Mouse (Mus musculus): ENCODE measurements around the gene Cask.

The Cask gene

GRCm38 (mm10) chrX:13718283-13718682, 132.9 kb downstream of the Cask start:
- DNase-seq, result no peak

GRCm38 (mm10) chrX:13716796-13717569, 134.2 kb downstream of the Cask start:
- no peak for DNase-seq

DNA sequence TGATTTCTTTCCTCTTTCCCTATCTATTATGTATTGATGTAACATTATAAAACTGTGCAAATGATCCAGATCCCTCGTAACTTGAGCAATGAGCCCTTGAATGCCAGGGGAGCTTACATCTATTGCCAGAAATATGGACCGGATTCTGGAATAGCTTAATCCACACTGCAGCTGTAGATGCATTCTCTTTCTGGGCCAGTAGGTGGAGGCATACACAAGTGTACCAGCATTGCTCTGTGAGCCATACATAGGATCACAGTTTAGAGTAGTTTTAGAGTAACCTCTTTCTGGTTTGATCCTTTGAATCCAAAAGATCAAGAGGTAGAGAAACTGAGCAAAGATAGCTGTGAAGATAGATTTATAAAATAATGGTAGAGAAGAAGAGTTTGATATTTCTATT, 141.0 kb downstream of the Cask start:
- DNase-seq, result peak; percentile 36

DNA sequence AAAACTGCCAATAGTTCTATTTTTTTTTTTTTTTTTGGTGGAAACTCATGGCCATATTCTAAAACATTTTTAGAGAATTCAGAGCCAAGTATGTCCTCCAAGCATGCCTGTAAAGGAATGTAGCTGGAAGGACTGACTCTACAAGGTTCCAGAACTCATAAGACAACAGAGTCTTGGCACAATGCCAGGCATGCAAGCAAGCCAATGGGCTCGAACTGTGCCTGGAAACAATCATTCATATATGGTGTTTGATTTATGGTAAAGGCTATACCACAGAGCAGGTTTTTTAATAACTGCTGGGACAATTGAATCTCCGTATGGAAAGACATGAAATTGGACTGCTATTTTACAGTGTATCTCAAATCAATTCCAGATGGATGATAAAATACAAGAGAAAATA, 146.1 kb downstream of the Cask start:
- peak; percentile 2 for DNase-seq

DNA sequence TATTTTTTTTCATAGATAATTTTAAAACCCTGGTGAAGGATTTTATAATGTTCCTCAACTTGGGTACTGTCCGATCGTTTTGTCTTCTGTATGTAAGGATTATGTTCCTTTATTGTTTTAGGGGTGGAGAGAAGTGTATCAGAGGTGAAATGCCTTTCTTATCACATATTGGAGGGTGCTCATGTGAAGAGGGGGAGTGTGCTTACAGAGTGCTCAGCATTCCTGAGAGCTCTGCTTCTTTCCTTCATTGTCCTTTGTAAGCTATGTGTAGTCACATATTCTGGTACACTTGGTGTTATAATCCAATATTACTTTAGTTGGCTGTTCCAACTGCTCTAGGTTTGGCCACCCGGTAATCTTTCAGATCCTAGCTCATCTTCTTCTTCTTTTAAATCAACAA, 150.5 kb downstream of the Cask start:
- DNase-seq, result no peak

DNA sequence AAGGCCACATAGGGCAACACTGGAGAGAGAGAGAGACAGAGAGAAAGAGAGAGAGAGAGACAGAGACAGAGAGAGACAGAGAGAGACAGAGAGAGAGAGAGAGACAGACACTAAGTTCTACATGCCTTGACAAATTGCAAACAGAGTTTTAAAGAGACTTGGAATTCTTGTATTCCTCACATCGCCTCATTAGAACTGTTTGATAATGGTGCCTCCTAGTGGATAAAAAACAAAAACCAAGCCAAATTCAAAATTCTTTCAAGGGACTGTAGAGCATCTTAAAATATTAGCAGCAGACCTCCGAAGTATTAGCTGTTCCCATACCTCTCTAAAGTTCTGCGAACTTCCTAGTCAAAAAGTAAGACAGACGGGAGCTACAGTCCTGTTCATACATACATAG, 159.3 kb downstream of the Cask start:
- DNase-seq, result no peak

GRCm38 (mm10) chrX:13688356-13688755, 162.8 kb downstream of the Cask start:
- no peak for DNase-seq

GRCm38 (mm10) chrX:13686589-13686988, 164.6 kb downstream of the Cask start:
- DNase-seq, result no peak

- no peak for DNase-seq
Observed at GRCm38 (mm10) chrX:13681748-13682147, 169.4 kb downstream of the Cask start.

- no peak for DNase-seq
Observed at GRCm38 (mm10) chrX:13673001-13673400, 178.2 kb downstream of the Cask start.

- DNase-seq, result no peak
Observed at GRCm38 (mm10) chrX:13670342-13670741, 180.8 kb downstream of the Cask start.

DNA sequence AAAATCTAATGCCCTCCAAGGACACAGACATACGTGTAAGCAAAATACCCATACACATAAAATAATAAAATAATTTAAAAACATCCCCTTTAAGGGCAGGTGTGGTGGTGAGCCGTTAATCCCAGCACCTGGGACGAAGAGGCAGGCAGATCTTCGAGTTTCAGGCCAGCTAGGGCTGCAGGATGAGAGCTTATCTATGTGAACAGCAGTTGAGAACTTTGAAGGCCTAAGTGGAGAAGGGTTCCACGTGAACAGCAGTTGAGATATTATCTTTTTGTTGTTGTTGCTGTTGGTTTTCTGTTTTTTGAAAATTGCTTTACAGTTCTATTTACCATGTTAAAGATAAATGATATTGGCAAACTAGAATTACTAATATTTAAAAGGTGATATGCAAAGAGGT, 182.3 kb downstream of the Cask start:
- DNase-seq, result no peak

- DNase-seq, result no peak
Observed at GRCm38 (mm10) chrX:13661063-13661462, 190.1 kb downstream of the Cask start, which contains the start of gene Gpr82. TSS of gene Gpr82 (plus strand) at chrX:13661363.

GRCm38 (mm10) chrX:13659201-13659890, 191.8 kb downstream of the Cask start:
- no peak for DNase-seq

DNA sequence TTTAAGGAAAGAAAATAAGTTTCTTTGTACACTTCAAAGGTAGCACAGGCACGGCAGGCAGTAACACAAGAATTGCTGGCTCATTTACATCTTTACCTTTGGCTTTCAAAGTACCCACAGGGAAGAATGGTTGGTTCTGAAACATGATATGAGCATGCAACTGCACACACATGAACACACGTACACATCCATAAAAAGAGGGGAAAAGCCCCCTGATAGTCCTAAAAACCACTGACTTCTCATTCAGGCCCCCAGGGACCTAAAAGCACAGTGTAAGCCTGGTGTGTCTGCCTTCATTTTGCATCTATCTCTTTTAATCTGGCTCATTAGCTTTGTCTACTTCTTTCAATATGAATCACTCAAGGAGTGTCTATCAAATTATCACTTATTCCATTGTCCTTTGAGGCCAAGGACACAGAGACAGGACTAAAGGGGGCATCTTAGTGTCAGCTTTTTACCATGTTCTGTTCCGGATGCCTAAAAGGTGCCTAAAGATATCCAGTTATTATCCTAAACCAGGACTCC, 192.5 kb downstream of the Cask start:
- no peak for DNase-seq

DNA sequence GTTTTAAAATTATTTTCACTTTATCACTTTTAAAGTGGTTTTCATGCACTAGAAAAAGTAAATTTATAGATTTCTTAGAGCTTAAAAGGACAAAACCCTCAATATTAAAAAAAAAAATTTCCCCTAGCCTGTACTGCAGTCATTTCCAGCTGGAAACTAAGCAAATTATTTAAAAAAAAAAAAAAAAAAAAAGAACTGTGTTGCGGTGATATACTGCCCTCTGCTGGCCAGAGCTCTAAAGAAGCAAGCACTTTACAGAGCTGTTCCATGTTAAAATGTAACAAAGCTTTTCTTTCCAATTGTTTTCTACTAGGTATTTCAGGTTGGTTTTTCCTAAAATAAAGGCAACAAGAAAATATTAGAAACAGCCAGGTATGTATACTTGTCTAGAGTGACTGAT, 194.4 kb downstream of the Cask start:
- peak; percentile 72 for DNase-seq

DNA sequence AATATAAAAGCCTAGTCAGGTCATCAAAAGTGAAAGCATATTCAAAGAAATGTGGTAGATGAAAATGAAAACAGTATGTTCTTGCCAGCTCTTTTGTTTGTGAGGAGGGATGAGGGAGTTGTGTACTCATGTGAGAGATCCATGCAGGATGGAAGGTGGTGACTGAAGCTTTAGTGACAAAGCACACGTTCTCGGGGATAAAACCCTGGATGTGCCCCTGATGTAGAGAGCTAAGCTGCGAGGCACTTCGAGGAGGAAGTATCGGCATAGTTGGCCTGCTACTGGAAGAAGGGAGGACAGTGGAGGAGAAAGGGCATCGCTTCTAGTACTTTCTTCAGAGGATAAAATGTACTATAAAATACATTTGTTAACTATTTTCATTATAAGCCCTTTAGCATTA, 195.3 kb downstream of the Cask start:
- no peak for DNase-seq

GRCm38 (mm10) chrX:13655005-13655421, 196.2 kb downstream of the Cask start:
- DNase-seq, result no peak

GRCm38 (mm10) chrX:13652291-13652690, 198.9 kb downstream of the Cask start:
- DNase-seq, result no peak

DNA sequence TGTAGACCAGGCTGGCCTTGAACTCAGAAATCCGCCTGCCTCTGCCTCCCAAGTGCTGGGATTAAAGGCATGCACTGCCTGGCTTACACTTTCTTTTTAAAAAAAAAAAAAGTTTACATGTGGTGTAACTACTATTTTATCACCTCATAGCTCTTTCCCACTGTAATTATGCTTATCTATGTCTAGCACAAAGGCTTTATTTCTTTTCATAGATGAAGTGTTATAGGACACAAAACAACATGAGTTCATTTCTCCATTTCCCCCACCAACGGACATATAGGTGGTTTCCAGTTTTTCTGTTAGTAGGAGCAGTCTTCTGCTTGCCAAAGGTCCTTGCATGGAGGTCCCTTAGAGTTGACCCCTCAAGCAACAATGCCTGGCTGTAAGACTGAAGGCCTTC, 199.3 kb downstream of the Cask start:
- DNase-seq, result no peak

- DNase-seq, result no peak
Observed at GRCm38 (mm10) chrX:13638894-13639293, 212.3 kb downstream of the Cask start.

GRCm38 (mm10) chrX:13636398-13636797, 214.8 kb downstream of the Cask start:
- DNase-seq, result no peak

DNA sequence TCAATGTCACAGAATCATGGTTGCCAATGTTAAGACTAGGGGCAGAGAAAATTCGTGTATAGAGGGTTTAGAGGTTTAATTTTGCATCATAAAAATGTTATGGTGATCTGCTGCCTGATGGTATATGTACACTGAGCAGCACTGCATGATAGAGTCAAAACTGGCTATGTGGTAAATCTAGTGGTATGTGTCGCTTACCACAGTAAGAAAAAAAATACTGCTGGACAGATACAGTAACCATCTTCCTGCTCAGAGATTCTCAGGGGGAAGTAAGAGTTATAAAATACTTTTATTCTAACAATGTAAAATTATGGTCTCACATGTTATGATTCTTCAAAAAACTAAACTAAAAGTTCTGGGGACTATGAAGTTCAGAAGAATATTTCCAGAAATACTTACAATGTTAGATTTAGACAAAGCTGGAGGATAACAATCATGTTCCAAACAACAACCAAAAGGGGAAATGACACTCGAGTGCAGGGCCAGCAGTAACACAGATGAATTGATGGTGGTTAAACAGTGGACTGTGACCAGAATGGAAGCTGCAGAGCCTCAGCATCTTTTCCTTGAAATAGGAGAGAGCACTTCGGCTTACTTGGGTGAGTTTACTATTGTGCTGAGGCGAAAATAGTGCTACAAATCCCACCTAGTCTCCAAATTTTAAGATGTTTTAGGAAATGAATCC, 219.4 kb downstream of the Cask start, which contains the start of gene Gpr34:
TSS of gene Gpr34 (plus strand) at position 491 of the 685 bp plus-strand sequence.
- no peak for DNase-seq

All from right cerebral cortex, postnatal 4 days (tissue).